Mouse (Mus musculus) skeletal muscle tissue, adult 2 months (tissue): Measurements from ENCODE around the gene 1700122O11Rik.

ENCODE experiments used
- DNase-seq: peaks from one replicate; pipeline ENCODE4 v3.0.0-alpha.2; 2012; ENCODE audit warnings: low read depth, low spot score

1700122O11Rik gene

DNA sequence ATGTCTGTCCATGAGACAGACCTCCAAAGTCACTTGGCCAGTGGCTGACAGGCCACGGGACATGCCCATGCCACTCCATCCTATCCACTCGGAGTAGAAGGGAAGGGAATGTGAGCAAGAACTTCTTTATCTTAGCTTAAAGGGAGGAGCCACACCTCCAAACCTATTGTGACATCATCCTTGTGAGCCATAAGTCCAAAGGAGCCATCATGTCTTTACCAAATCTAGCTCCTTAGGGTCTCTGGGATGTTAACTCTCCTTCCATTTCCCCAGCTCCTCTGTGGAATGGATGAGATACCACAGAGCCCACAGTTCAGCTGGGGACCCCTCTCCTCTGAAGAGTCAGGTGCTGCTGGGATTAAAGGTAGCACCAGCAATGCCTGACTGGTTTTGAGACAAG is at the start of gene 1700122O11Rik:
Gene 1700122O11Rik, minus strand, starts transcription at position 101 of the 400 bp plus-strand sequence.
- DNase-seq, result no peak

DNA sequence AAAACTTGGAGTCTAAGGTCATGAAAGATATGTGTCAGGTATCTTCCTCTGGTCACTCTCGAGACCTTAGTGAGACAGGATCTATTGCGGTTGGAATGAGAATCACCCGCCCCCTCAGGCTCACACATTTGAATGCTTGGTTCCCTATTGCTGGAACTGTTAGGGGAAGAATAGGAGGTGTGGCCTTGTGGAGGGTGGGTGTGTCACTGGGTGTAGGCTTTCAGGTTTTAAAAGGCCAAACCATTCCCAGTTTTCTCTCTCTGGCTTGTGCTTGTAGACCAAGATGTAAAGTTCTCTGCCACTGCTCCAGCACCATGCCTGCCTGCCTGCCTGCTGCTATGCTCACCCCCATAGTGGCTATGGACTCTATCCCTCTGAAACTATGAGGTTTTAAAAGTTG is 42.5 kb upstream of the 1700122O11Rik start:
- no peak for DNase-seq

DNA sequence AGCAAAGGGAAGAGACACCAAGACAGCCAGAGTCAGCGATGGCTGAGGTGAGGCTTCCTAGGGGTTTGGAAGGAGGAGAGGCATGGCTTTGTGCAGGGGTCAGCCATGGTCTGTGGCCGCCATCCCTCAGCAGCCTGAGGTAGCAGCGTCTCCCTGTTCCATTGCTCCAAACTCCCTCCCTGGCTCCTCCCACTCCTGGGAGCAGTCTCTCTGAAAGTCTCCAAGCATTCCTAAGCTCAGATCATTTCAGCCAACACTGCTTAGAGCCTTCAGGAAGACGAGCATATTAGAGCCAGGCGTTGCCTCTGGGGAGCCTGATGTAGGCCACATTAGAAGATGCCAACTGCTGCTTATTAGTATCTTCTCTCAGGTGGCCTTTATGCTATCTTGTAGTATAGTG is 29.6 kb upstream of the 1700122O11Rik start:
- DNase-seq, result no peak

DNA sequence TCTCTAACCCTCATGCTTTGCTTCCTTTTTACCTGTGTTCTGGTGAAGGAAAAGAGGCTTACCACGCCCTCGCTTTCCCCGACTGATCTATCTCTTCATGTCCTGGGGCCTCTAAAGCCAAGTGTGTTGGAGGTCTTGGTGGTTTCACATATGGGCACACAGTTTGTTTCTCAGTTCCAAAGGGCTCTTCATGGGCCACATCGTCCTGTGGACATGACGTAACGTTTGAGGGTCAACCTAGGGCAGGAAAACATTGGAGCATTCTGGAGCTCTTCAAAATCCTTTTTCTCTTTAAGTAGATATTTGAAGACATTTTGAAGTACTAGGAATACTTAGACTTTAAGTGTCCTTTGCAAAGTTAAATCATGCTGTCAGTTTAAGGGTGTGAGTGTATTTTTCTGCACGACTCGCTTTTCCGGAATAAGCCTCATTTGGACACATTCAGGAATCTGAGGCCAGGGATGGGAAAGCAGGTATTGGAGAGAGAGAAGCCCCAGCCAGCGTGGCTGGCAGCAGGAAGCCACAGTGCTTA is 29.1 kb upstream of the 1700122O11Rik start:
- DNase-seq, result no peak

DNA sequence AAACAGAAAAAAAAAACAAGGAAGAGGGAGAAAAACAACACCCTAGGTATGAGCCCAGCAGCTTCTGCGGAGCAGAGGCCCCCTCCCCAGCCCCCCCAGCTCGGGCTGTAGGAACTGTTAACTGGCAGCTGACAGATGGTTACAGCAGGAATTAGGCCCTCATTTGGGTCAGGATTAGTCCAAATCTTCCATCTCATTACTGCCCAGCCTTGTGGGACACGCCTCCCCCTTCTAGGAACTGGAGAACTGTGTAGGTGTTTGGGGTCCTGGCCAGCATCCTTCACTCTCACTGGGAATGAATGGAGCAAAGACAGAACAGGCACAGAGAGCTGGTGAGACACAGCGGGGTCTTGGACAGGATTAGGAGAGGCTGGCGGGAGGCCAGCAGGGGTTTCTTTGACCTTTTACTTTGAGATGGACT is 27.0 kb upstream of the 1700122O11Rik start:
- no peak for DNase-seq

DNA sequence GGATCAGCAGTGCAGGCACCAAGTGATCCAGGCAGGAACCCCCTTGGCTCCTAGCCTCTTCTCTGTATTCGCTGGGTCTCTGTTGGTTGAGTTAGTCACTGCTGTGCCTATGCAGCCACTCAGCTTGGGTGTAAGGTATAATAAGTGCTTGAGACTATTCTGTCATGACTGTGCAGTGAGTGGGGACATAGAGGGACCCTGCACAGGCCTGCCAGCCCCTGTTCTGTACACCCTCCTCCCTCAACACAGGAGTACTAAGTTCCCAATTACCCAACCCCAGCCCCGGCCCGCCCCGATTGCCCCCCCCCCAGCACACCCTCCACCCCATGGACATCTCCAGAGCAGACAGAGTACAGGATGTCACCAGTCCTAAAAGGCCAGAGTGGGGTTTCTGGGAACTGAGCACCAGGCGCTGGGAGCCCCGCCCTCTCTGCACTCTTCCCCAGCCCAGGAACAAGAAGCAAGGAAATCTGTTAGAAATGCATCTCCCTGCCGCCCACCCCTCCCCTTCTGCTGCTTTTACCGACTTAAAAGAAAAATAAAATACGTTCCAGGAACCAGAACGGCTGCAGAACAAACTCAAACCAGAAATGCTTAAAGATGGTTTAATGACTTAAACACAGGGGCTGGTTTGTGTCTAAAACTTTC is 26.2 kb upstream of the 1700122O11Rik start:
- DNase-seq, result no peak

DNA sequence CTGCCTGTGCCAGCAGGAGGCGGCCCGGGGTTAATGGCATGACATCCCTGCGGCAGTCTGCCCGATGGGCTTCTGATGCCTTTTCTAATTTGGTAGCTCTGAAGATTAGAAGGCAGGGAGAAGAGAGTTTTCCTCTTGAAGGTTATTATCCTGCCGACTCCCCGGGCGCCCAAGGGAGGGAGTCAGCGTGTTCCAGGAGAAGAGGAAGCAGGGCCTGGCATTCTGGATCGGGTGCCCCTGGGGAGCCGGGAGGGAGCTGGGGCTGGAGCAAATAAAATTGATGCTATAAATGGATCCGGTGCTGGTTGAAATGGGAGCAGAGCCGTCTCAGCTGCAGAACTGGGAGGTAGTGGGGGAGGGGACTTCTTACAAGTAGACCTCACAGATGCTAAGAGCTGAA is 19.3 kb upstream of the 1700122O11Rik start:
- DNase-seq, result peak; percentile 36

DNA sequence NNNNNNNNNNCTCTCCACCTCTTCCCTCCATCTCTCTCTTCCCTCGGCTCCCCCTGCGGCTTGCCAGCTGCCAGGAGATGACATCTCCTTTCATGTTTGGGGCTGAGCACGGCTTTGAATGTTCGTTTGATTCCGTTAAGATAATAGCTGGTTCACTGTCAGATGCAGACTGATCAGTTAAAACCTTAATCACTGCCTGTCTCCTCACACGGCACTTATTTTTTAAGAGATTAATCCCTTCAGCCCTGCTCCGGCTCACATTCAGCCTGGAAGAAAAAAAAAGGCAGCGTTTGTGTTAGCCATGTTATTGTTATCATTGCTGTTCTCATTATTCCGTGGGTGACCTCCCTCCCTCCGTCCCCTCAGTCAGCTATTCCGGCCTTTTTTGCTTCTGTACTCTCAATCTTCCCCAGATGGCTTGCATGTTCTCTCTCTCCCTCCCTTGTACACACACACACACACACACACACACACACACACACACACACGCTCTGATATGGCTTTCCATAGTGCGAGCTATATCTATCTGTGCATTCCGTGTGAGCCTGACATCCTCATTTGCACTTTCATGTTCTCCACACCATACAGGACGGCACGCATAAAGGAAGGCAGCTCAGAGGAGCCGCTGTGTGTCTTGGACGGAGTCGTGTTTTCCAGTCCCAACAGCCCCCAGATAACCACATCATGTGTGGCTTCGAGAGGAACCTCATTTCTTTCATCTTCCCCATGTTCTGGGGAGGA is 17.2 kb upstream of the 1700122O11Rik start:
- DNase-seq, result no peak

DNA sequence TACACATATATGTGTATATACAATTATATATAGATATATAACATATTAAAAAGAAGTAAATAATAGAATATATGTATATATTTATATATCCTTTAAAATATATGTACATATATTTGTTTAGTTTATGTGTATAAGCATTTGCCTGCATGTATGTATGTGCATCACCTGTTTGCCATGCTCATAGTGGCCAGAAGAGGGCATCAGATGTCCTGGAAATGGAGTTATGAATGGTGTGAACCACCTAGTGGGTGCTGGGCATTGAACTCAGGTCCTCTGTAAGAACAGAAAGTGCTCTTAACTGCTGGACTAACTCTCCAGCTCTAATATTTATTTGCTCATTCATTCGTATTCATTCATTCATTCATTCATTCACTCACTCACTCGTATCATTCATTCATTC is 15.6 kb upstream of the 1700122O11Rik start:
- DNase-seq, result no peak

DNA sequence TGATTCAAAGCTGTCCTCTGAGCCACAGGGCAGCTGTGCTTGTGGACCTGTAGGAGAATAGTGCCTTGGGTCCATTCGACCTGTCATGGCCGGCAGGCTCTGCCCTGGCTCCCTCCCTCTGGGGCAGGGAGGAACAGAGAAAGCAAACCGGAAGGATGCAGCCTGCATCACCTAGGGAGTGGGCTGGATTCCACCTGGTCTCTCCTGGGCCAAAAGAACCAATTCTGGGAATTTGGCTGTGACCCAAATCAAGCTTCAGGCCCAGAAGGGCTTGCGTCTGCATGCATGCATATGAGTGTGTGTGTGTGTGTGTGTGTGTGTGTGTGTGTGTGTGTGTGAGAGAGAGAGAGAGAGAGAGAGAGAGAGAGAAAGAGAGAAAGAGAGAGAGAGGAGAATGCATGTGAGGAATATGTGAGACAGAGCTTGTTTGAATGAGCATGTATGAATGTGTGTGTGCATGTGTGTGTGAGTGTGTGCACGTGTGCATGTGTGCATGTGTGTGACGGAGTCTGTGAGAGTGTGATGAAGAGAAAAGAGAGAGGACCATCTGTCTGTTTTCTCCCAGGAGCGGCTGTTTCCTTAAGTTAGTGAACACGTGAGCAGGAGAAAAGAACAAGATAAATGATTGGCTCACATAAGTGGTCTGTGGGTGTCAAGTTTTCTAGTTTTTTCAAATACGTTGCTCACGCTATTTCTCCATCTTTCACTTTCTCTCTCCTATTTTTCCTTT is 14.4 kb upstream of the 1700122O11Rik start:
- no peak for DNase-seq

DNA sequence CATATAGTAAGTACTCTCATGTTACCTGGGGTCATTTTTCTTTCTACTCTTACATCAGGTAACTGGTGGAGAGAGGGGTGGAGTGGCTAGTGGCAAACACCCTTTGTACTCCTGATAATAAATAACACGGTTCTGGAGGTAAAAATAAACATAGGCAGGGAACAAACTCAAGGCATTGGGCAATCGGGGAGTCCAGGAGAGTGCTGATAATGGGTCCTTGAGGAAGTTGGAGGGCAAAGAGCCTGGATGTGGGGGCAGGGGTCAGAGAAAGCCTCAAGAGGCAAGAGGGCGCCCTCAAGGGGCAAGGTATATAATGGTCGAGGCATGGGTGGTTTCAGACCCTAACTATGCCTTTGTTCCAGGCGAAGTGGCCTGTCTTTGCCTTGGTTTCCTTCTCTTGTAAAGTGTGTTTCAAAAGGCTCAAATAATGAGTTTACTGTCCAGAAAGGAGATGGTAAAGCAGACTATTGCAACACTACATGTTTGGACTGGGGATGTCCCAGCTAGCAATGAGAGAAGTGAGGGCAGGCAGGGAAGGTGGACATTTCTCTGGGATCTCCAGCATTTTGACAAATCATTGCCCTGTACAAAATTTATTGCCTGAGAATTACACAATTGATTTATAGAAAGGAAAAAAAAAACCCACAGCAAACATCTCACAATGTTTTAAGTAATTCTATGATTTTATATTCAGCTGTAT is 13.7 kb upstream of the 1700122O11Rik start:
- DNase-seq, result no peak

DNA sequence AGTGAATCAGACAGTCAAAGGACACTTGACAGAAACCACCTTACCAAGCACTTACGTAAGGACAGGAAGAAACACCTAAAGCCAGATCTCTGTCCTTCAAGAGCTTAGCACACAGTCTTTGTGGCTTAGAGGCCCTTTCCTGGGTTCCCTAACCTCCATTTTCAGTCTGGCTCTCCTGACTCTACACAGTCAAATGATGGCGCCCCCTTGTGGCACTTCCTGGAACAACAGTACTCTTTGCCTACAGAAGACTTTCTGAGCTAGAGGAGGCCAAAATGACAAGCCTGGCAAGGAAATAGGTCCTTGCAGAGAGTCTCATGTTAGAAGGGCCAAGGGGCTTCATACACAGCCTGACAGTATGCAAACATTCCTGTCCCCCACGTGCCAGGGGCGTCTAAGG is 7.5 kb upstream of the 1700122O11Rik start:
- DNase-seq, result peak; percentile 48

DNA sequence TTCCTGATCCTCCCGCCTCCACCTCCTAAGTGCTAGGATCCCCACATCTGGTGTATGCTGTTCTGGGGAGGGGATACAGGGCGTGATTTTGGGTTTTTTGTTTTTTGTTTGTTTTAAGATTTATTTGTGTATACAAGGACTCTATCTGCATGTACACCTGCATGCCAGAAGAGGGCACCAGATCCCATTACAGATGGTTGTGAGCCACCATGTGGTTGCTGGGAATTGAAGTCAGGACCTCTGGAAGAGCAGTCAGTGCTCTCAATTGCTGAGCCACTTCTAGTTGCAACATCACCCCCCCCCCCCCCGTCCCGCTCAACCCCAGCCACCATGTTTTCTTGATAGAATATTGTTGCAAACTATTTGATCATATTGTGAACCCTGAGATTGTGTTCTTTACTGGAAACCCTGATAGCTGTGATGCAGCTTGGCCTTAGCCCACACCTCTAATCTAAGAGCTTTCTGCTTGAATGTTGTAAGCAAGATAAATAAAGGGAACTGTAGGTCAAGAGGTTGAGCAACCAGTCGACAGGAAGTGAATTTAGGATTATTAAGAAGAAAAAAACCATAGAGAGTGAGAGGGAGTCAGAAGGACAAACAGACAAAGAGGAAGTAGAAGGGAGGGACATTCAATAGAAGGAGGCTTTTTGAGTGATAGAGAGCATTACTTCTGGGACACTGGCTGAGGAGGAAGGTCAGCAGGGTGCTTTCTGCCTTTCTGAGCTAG is 5.2 kb upstream of the 1700122O11Rik start:
- DNase-seq, result no peak

DNA sequence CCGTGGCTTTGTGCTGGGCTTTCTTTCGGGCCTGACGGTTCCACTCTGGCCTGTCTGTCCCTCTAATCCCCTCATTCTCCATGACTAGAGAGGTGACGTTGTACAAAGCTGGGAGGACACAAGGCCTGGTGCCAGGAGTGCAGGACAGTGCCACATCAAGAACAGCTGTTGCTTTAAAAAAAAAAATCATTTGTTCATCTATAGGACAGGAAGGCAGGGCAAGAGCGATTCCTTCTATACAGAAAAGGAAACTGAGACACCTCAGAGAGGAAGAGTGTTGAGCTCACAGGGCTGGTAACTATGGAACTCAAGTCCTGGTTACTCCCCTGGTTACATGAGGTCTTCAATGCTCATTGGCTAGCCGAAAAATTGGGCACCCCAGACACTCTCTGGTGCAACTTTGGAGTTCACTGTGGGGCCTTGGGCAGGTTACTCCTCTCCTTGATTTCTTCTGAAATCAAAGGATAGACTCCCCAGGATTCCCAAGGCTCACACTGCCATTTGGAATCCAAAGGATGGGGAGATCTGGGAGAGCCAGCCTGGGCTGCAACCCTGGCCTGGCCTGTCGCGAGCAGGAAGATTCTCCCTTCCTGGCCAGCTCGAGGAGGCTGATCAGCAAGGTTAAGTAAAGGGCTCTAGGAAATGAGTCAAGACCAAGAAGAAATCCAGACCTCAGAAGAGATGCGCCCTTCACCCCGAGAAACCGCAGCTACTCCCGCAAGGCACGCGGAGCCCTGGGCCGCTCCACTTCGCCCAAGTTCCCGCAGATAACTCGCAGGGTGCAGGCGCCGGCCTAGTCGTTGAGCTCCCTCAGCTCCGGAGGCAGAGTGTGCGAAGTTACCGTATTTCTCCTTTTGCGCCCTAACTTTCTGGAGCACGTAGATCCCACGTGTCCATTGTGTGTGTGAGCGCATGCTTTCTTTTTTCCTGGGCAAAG is 3.5 kb upstream of the 1700122O11Rik start:
- peak; percentile 45 for DNase-seq

DNA sequence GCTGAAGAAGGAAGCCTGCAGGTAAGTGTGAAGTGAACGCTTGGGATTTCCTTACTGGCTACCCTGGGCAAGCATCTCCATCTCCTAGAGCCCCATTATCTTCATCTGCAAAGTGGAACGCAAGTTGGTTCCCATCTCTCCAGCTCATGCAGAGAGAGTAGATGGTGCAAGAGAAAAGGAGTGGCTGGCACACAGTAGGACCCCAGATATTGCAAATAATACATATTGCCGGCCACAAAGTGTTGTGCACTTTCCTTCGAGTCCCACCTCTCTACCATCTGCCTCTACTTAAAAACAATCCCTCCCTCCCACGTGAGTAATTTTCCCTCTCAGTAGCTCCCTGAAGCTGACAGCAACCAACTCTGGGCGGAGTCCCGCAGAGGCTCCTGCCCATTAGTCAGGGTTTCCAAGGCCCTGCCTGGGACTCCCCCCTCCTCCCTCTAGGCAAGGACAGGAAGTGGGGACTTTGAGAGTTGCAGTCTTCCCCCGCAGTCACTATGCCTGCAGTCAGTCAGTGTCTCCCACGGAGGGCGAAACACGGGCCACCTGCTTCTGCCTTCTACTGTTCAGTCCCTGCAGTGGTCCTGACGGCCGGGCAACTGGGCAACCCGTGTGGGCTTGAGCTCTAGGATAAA is 1.3 kb upstream of the 1700122O11Rik start:
- DNase-seq, result peak; percentile 70

DNA sequence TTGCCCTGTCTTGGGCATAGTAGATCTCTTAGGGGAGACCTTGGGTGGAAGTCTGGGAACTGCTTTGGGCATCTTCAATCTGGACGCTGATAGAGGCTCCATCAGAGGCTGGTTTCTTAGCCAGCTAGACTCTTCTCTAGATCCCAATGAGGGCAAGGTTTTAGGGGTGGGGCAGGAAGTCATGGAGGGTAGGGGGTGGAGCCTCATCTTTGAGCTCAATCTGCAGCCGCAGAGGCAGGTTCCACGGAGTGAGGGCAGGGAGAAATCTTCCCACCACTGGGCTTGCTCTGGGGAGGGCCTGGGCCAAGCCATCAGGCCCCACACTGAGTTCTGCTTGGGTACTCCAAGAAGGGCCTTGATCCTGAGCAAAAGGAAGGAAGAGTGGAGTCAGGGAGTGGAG is 1.2 kb downstream of the 1700122O11Rik start:
- DNase-seq, result no peak

DNA sequence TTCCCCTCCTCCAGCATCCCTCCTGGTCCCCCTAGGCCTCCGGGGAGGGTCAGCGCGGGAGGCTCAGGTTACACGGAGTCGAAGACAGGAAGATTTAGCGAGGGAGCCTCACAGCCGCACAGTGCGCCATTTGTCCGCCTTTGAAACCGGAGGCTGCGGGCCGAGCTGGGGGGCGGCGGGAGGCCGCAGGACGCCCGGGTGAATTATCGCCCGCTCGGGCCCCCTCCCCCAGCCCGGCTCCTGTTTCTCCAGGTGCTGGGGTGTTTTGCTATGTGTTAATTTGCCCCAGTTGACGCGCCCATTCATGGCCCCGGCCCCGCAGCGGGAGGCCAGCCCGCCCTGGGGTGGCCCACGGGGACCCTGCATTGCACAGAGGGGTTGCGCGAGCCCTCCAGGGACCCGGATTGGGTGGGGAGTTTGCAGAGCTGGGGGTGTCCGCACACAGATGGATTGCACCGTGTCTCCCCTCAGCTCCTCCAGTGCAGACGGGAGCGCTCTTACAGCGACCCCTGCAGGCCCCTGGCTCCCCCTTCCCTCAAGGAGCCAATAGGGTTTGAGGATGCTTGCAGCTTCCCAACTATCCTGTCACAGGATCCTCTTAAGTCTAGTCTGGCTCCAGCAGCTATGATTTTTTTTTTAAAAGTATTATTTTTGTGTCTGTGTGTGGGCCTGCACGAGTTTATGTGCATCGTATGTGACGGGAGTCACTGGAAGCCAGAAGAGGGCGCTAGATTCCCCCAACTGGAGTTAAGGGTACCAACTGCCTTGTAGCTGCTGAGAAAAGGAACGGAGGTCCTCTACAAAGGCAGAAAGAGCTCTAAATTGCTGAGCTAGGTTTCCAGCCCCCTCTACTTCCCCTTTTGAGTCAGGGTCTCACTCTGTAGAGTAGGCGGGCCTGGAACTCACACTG is 6.3 kb downstream of the 1700122O11Rik start:
- DNase-seq, result no peak

DNA sequence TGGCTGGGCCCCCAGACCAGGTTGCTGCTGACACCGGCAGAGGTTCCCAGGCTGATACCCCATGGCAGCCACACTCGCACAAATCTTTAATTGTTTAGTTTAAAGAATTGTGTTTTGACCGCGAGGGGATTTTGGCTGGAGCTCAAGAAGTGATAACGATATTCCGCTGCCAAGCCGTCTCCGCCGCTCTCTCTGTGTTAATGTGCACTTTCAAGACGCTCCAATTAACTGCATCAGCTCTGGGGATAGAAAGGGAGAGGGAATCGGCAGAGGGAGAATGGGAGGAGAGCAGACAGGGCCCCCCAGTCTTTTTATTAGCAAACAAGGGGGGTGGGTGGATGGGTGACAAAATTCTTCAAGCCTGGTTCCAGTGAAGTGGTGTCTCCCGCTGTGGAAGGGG is 8.9 kb downstream of the 1700122O11Rik start:
- no peak for DNase-seq
